ENCODE assay signal across 21 mouse cellular contexts in the genomic region with DNA sequence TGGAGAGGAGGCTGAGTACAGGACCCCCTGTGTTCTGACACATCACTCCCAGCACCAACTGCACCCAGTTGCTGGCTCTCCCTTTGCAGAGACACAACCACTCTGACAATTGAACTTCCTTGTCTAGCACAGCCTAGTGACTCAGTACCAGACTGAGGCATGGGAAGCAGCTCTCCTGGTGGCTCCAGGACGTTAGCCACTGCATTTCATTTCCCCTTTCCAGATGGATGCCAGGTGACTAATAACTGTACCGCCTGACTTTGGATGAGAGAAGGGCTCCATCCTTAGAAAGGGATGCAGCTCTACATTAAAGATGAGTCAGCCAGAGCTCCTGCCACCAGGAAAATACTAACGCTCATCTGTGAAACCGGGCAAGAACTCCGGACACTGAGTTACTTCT.
"Had no signal": no experiment of that assay in that cellular context is flagged by ENCODE, and none has a peak within 500 bp of the region (broad histone marks: within the 10 kb centered on the region; RNA-seq: fewer than 3 reads in every experiment).

No protein-coding gene starts in this region.

- H3K4me2 ChIP-seq: limb, embryonic 13.5 days; liver, embryonic 12.5 days; liver, embryonic 15.5 days; lung, embryonic 15.5 days; midbrain, embryonic 12.5 days; midbrain, embryonic 15.5 days; neural tube, embryonic 12.5 days; neural tube, embryonic 15.5 days had no signal

- H3K9me3 ChIP-seq: limb, embryonic 10.5 days; limb, embryonic 13.5 days; liver, embryonic 12.5 days; liver, embryonic 15.5 days; lung, embryonic 15.5 days; midbrain, embryonic 12.5 days; midbrain, embryonic 15.5 days; neural tube, embryonic 12.5 days; neural tube, embryonic 15.5 days had no signal

- H3K4me1 ChIP-seq: limb, embryonic 10.5 days; limb, embryonic 13.5 days; midbrain, embryonic 12.5 days; midbrain, embryonic 15.5 days; neural tube, embryonic 12.5 days; neural tube, embryonic 15.5 days had no signal

- H3K27ac ChIP-seq: kidney, postnatal 0 days; layer of hippocampus, adult 2 months; limb, embryonic 10.5 days; limb, embryonic 13.5 days; liver, embryonic 12.5 days; liver, embryonic 15.5 days; lung, embryonic 15.5 days; midbrain, embryonic 12.5 days; midbrain, embryonic 15.5 days; neural tube, embryonic 12.5 days; neural tube, embryonic 15.5 days had no signal

- H3K9ac ChIP-seq: limb, embryonic 13.5 days; liver, embryonic 12.5 days; liver, embryonic 15.5 days; lung, embryonic 15.5 days; midbrain, embryonic 12.5 days; midbrain, embryonic 15.5 days; neural tube, embryonic 12.5 days; neural tube, embryonic 15.5 days had no signal

- H3K4me3 ChIP-seq: layer of hippocampus, adult 2 months; limb, embryonic 10.5 days; limb, embryonic 13.5 days; liver, embryonic 12.5 days; liver, embryonic 15.5 days; lung, embryonic 15.5 days; midbrain, embryonic 12.5 days; midbrain, embryonic 15.5 days; neural tube, embryonic 12.5 days; neural tube, embryonic 15.5 days had no signal

- DNase-seq: kidney, adult 2 months; kidney, postnatal 25 days; layer of hippocampus, adult 9-11 months; liver; lung, adult 18-20 months; lung, postnatal 14 days; lung, postnatal 4 days; right cerebral cortex, adult 18-20 months; thymus, adult 2 months; thymus, postnatal 14 days had no signal

- H3K36me3 ChIP-seq: limb, embryonic 10.5 days; limb, embryonic 13.5 days; liver, embryonic 12.5 days; liver, embryonic 15.5 days; lung, embryonic 15.5 days; midbrain, embryonic 12.5 days; midbrain, embryonic 15.5 days; neural tube, embryonic 12.5 days; neural tube, embryonic 15.5 days had no signal

- H3K27me3 ChIP-seq: limb, embryonic 13.5 days; liver, embryonic 12.5 days; liver, embryonic 15.5 days; lung, embryonic 15.5 days; midbrain, embryonic 12.5 days; midbrain, embryonic 15.5 days; neural tube, embryonic 12.5 days; neural tube, embryonic 15.5 days had no signal

- ATAC-seq: liver, embryonic 12.5 days; midbrain, embryonic 15.5 days had no signal
